Mouse (Mus musculus) CH12.LX (cell line): ENCODE data around the gene Tob1.

Experiments used
- CTCF ChIP-seq, 2 experiments: IDR thresholded peaks in 1 of 2; conservative IDR thresholded peaks in 1 of 2; 2 replicates each; pipeline ENCODE4 v1.5.1; 2011 to 2012; ENCODE audit warnings: low read depth in 2 of 2, low read length in 2 of 2, improper control_type of control experiment in 1 of 2, inconsistent platforms in 1 of 2, mild to moderate bottlenecking in 1 of 2, moderate library complexity in 1 of 2
- JUN ChIP-seq: IDR thresholded peaks from 2 replicates; pipeline ENCODE4 v1.6.1; 2011; ENCODE audit warnings: low read depth, mild to moderate bottlenecking, low read length, improper control_type of control experiment, moderate library complexity; ENCODE audit not compliant: insufficient read depth
- RCOR1 ChIP-seq: conservative IDR thresholded peaks from 2 replicates; pipeline ENCODE4 v1.6.1; 2012; ENCODE audit warnings: low read depth, mild to moderate bottlenecking, inconsistent platforms, low read length, improper control_type of control experiment
- SIN3A ChIP-seq: IDR thresholded peaks from 2 replicates; pipeline ENCODE4 v1.6.1; 2012; ENCODE audit warnings: low read length, improper control_type of control experiment, inconsistent platforms

- TF ChIP-seq SIN3A (no peak), JUN (no peak), CTCF (conservative IDR thresholded peaks at IDR 0.05 in 1 of 2, IDR thresholded peaks at IDR 0.05 in 1 of 2; ENCODE audit: low read depth in 2 of 2, low read length in 2 of 2) (no peak), RCOR1 (no peak)
Observed at GRCm38 (mm10) chr11:94228416-94228815, 17.2 kb downstream of the Tob1 start.
